Mouse (Mus musculus) left cerebral cortex, postnatal 36 days (tissue): ENCODE data around the gene Ets1. TPM values are rescaled to one million over a fixed set of nuclear protein-coding genes. Genes with fewer than 3 reads are reported as not detected.

Source experiments
- DNase-seq, 2 experiments: peaks; one replicate each; pipeline ENCODE4 v3.0.0; 2021 to 2022; ENCODE audit warnings: low spot score in 2 of 2, mixed read lengths in 1 of 2
- intact Hi-C: fragments of 180-260 bp; cut with DNase I; formaldehyde crosslinking; loops from one replicate; pipeline ENCODE4 v1.15.1; 2025
- total RNA-seq, 2 experiments: library from RNA; stranded (reverse); gene quantifications; 2 replicates each; pipeline ENCODE4 v1.2.3; 2021

Ets1 gene
- total RNA-seq, 2 experiments from 2014 or later, result 11.5 to 11.6 TPM

DNA sequence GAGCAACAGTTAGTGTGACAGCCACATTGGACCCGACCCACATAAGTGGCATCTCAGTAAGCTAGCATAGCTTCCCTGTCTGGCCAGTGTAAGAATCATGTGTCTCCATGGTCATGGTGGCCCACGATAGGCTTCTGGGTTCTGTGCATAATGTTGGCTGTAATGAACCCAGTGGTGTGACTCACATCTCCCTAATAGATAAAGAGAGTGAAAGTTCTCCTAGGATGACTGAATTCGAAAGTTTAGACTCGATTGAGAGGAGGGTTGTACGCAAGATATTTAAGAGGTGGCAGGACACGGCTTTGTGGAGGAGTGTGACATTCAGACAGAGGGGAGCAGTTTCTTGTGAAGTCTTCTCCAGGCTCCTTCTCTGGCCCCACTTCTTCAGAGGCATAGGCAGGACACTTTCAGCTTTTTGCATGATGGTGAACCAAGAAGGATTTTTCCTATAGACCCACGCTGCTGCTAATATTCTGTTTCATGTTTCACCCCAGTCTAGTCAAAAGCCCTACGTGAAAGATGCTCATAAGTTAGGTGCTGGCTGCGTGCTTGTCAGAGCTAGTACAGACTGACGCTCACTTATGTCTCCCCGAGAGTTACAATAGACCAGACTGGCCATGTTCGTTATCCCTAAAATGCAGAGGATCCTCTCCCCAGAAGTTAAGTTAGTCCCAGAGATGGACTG is 109.2 kb downstream of the Ets1 start:
- intact Hi-C loops, result no loop called here
- DNase-seq, result no peak

DNA sequence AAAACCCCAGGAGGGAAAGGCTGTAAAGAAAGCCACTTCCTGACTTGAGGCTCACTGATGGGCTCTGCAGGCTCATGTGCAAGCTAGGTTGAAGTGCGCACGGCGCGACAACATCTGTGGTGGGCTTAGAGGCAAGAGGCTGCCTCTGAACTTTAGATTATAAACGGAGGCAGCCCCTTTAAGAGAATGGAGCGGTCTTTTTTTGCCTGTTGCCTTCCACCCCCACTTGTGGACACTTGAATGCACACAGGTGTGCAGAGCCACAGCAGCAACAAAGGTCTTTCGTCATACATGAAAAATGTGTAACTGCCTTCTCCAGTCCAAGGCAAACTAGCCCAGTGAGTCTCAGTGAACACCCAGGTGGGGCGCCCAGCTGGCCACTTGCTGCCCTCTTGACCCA is 110.0 kb downstream of the Ets1 start:
- no peak for DNase-seq
- intact Hi-C loops, result no loop called here

DNA sequence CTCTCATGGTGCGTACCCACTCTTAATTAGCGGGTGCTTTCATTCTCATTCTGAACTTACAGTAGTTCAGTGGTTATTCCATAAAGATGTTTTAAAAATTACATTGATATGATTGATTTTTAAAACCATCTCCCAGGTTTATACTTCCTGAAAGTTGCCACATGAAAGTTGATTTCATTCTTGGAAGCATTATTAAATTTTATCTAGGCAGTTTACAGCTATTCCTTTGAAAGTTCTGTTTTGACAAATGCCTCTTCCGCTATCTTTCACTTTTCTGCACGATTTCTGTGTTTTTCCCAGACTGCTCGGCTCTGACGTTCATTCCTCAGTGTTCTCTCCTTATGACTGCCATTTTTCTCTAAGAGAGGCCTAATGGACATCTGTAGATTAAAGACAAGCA is 110.6 kb downstream of the Ets1 start:
- no peak for DNase-seq
- intact Hi-C loops, result no loop called here

DNA sequence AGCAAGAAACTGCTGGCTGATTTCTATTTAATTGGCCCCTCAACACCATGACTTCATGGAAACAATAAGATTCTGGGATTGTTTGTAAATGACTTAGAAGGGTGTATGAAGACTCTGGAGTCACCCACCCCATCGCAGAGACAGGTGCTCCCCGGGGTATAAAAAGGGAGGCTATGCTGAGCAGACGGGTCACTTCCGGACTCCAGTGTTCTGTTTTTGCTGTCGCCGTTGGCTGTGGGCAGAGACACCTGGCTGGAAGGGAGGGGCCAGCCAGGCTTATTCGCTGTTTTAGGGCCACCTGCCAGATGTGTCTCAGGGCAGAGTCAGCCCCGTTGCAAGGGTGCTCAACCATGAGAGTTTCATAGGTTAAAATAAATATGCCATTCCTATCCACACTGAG is 111.6 kb downstream of the Ets1 start:
- DNase-seq, result no peak
- intact Hi-C loops, result no loop called here

DNA sequence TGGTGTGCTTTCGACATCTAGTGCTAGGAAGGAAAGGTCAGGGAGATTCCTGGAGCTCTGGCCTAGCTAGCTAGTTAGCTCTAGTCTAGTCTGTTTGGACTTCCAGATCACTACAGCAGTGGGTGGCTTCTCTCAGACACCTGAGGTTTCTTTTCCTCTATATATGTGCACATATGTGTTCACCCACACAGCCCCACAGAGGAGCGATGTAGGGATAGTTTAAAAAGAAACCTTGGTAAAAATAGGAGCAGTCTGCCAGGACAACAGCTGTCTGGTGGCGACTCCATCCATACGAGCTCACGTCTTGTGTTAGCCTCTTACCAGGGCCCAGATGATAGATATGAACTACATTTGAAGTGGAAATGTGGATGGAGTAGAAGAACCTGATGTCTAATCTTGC is 112.5 kb downstream of the Ets1 start:
- intact Hi-C loops, result no loop called here
- DNase-seq, result no peak

DNA sequence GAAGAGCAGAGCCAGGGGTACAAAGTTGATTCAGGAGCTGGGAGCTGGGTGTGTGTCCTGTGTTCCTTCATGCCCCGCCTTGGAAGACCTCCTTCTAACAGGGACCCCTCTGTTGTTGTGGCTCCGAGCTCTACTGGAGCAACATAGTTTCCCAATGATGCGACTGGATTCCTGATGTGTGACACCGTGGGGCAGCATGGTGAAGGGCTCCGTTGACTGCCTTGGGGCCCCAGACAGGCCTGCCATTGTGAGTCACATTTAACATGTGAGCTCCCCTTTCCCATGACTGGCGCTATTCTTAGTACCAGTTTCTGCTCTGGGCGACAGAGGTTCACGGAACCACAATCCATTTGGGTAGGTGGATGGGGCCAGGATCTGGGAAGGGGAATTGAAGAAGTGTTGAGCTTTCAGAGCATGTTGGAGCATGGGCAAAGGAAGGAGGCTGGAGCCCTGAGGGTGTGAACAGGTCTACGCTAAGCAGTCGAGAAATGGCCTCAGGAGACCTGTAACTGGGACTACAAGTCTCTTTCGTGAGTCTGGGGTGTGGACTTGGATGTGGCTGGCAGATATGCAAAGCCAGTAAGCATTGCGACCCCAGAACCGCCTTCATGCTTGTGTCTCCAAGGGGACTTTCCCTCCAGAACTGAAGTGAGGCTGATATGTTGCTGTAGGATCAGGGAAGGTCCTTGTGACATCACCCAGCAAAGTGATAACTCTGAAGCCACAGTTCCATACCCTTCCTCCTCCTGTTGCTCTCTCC is 113.9 kb downstream of the Ets1 start:
- intact Hi-C loops, result no loop called here
- no peak for DNase-seq

DNA sequence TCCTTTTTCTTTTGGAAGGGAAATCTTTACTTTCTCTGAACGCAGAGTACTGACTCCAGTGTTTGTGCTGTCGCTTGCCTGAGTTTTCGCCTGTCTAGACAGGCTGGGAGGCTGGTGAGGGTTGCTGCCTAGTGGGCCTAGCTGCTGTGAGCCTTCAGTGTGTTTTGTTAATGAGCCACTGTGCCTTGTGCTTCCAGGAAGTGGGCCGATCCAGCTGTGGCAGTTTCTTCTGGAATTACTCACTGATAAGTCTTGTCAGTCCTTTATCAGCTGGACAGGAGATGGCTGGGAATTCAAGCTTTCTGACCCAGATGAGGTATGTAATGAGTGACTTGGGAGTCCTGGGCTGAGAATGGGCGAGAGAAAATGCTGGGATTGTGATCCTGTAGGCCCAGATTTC is 116.6 kb downstream of the Ets1 start:
- DNase-seq, result no peak
- intact Hi-C loops, result no loop called here

DNA sequence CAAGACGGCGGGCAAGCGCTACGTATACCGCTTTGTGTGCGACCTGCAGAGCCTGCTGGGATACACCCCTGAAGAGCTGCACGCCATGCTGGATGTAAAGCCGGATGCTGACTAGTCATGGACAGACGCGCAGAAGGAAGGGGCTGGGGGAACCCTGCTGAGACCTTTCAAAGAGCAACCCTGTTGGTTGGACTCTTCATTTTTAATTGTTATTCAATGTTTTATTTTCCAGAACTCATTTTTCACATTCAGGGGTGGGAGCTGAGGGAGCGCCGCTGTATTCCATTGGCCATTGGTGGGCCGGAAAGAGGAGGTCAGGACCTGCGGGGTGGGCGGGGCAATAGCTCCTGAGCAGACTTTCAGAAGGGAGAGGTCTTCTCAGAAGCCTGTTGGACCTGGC is 118.3 kb downstream of the Ets1 start:
- intact Hi-C loops, result no loop called here
- no peak for DNase-seq

DNA sequence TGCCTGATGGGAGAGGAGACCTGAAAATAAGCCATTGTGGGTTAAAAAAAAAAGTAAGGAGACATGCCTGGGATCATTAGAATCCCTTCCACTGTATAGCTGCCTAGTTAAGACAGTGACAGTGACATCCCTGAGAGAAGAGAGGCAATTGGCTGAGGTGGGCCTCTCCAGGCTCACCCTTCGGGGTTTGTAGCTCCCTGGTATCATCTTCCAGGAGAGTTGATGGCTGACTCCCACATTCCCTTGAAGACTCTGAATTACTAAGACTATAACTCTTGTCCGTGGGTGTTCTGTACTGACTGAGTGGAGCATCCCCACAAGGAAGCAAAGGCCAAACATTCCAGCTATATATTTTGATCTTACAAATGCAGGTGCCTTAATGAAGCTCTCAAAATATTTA is 120.0 kb downstream of the Ets1 start:
- intact Hi-C loops, result no loop called here
- DNase-seq, result no peak

DNA sequence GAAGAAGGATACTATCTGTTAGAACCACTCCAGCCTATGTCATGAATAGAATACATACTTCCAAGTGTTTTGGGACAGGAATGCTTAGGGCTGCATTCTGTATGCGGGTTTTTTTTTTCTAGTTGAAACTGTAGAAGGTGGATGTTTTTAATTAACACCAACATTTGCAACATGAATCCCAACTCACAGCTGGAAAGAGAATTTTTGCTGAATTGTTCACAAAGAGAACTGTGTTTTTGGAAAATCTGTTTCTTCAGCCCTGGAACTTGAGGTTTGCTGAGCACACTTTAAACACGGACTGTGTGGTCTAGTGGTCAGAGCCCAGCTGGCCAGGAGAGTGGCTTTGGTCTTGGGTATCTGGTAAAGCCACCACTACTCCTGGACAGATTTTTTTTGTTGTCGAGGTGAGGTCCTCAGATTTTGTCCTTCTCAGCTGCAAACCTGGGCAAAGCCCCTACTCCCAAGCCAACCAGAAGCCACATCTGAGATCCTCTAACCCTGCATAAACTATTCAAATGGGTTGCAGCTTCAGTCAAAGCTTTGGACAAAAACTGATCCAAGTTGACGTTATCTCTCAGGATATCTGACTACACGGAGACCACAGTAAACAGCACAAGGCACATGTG is 122.4 kb downstream of the Ets1 start:
- DNase-seq, result no peak
- intact Hi-C loops, result no loop called here

DNA sequence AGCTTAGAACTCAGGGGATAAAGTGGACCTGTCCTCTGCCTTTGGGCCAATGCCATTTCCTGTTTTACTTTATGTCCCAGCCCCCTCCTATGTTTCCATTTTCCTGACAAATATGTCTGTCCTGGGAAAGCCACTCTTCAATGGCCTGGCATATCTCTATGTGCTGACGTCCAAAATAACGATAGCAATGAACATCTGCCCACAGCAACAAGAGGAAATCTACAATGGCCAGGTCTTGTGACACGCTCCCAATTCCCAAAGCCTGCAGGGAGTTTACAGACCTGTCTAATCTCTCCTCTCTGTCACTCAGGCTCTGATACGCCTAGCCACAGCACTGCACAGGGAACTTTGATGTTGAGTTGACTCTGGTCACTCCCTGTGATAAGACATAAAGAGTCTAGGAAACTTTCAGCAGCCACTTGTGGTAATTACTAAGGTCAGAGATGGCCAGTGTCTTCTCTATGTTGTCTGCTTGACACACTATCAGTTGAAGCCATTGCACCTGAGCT is 124.7 kb downstream of the Ets1 start:
- no peak for DNase-seq
- intact Hi-C loops, result no loop called here

DNA sequence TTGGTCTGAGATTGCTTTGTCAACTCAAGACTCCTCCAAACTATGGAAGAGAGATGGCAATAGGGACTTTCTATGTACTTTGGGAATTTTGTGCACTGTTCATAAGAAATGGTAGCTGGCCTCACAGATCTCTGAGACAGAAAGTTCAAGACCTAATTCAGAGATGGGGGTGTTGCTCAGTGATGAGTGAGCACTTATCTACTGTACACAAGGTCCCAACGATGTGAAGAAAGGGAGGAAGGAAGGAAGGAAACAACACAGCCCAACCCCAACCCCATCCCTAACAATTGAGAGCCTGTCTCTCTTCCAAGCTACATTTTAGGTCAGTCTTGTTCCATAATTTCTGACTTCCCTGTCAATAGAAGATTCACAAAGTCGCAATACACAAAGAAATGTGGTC is 125.3 kb downstream of the Ets1 start:
- no peak for DNase-seq
- intact Hi-C loops, result no loop called here

DNA sequence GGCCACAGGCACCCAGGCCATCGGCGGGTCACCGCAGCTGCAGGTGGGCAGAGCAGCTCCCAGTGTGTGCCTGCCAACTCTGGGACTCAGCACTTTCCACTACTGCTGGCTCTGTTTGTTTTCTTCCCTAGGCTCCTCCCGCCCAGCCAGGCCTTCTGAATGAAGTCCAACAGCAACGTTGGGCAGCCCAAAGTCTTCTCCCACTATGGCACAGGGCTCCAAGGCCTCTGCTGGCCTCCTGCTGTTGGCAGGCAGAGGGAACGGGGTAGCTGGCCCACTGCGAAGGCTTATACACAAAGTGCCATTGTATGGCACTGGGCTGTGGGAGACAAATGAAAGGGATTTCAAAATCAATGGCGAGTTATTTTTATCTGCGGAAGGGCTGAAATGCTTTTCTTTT is 128.4 kb downstream of the Ets1 start:
- peak in 1 of 2 experiments; percentile 22 for DNase-seq
- intact Hi-C loops, result no loop called here

DNA sequence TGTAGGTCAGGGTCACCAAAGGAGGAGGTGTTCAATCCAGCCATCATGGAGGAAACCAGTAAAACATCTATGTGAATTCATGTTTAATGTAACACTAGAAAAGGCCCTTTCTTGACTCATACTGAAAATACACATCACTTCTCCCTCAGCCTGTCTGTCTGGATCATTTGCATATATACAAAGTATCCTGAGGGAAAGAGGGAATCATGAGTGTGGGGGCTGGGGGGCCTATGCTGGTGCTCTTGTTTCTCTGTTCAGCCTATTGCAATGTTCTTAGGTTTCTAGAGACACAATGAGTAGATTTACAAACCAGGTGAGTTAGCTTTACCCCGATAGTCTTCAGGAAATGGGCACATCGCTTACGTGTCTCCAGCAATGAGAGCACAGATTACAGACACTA is 129.1 kb downstream of the Ets1 start:
- no peak for DNase-seq
- intact Hi-C loops, result no loop called here

DNA sequence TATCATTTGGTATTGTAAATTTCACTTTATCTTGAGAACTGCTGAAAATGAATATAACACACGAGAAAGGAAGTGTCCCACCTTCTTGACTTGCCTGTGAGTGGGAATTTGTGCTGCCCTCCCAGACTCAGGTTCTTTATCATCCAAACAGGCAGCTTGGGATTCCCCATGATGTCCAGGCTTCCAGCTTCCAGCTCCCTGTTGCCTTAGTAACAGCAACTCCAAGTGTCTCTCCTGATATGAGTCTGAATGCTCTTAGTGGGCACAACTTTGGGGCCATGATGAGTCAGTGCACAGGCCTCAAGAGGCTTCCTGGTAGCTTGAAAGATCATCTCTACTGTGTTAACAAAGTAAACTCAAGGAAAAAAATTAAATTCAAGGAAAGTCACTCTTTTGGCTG is 142.8 kb downstream of the Ets1 start:
- intact Hi-C loops, result no loop called here
- no peak for DNase-seq

DNA sequence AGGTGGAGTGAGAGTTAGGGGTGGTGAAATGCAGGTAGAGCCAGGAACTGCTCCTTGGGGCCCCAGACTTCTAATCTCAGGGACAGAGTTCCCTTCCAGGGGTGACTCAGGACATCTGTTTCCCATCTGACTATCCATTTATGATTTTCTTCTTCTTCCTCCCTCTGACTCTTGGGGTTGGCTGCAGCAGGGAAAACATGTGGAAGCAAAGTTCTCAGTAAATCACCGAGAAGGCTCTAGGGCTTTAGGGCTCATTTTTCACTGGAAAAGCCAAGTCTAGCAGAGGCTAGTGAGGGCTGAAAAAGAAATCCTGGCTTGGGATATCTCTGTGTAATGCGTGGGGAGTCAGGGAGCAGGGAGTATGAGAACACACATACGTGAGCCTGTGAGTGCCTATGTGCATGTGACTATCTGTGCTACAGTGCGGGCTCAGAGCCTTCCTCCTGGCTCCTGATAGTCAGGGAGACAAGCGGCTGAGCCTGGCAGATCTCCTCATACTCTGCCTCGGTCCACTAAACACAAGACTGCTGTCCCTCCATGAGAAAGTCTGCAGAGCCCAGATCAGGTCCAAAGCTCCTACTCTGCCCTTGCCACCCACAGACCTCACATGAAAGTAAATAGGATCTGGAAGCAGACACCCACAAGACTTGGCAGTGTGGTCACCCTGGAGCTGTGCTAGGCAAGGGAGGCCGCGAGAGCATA is 146.5 kb downstream of the Ets1 start:
- DNase-seq, result no peak
- intact Hi-C loops, result no loop called here

DNA sequence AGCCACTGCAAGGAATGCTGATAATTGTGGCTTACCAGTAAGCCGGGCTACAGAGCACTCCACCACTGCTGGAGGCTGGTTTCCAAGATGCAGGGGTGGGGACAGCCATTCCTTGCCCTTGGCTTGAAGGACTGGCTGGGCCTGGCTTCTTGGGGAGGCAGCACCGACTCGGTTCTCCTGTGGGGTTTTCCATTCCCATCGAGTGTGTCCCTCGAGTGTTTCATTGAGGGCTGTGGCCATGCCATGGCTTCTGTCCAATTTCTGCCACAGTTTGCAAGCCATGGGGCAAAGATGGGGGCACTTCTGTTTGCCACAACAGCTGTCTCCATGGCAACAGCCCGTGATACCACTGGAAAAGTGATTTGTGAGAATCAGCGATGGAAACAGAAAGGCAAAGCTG is 151.1 kb downstream of the Ets1 start:
- no peak for DNase-seq
- intact Hi-C loops, result no loop called here

DNA sequence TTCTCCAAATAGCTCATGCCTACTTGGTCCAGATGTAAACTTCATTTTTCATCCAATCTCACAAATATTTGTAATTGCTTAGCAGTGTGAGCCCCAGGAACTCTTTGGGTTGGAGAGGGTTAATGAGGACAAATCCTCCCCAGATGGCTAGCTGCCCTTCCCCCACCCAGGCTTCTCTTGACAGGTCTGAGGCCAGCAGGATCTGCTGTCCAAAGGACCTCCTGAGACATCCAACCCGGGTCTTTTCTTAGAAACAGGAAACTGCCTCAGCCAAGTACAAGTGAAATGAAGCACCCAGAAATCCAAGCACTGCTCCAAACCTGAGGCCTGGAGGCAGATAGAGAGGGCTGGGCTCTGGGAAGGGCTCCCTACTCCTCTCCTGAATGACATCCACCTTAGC is 151.6 kb downstream of the Ets1 start:
- intact Hi-C loops, result no loop called here
- no peak for DNase-seq

DNA sequence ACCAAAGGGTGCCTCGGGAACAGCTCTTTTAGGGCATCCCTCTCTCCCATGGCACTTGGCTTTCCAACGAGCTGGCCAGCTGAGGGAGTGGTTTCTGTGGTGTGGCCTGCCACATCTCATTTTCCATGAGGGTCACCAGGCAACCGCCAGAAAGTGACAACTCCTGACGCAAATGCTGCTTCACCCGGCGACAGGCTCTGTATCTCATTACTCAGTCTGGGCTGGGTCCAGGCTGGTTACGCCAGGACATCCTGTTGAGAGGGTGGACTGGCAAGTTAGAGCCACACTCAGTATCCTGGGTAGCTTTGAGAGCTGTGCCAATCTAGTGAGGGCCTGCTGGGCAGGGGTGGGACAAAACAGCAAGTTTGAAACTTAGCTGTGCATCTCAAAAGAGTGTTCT is 153.3 kb downstream of the Ets1 start:
- DNase-seq, result no peak
- intact Hi-C loops, result no loop called here

DNA sequence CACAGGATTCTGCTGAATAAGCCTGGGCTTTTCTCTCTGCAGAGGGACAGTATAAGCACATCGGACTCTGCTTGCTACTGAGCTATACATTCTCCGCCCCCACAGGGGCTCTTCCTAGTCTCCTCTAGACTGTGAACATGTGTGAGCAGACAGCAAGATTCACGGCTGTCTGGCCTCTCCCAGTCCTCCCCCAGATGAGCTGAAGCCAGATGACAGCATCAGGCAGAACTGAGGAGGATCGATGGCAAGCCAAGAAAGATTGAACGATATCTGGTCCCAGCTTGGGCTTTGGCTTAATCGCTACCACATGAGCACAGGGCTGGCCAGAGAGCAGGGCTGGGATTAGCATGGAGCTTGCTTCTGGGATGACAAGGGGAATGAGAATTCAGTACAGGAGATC is 155.7 kb downstream of the Ets1 start:
- intact Hi-C loops, result no loop called here
- DNase-seq, result no peak
